Mouse (Mus musculus): ENCODE data around the gene Gstk1. TPM values are rescaled to one million over a fixed set of nuclear protein-coding genes. Genes with fewer than 3 reads are reported as not detected.

The Gstk1 gene
- polyA plus RNA-seq (2016; fragmentation: Nextera tagmentation; extraction: Ambion mirVana) = 14.3 and 17.3 TPM in 2 replicates

DNA sequence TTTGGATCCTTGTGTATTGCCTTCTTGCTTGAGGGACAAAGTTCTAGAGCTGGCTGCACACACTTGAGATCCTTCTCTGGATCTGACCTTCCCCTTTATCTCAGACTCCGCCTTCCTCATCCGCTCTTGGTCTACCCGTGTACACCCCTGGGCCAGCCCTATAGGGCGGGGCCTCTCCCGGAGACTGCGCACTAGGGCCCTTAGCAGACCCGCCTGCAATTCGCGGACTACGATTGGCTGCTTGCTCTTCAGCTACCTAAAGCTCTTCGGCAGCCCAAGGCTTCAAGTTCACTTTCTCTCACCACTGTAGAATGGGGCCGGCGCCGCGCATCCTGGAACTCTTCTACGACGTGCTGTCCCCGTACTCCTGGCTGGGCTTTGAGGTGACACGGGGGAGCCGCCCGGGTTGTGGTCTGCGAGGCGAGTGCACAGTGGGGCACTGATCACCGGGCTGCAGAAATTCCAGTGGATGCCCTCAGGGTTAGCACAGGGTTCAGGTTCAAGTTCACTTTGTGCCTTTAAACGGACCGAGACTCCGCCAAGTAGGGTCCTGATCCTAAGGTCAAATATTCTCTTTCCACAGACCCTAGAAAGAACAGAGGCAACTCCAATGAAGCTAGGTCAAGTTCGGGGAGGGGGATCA, at the start of gene Gstk1:
TSS of gene Gstk1 (plus strand) at position 225 of the 643 bp plus-strand sequence.
- Histone ChIP-seq H3K4me1 (peaks cover 12% of the 10 kb centered on the region), H3K27me3 (ENCODE audit: low read depth, poor library complexity, severe bottlenecking) (peaks cover 21% of the 10 kb centered on the region), H3K36me3 (no peaks in the 10 kb centered on the region), H3K27ac (replicated peaks) (peak within 1 kb of the TSS; percentile 73), H3K4me3 (peak within 1 kb of the TSS; percentile 64), H3K9me3 (replicated peaks) (no peaks in the 10 kb centered on the region)
- 4% methylated on average over 28 of the region's 28 CpGs for WGBS
- DNase-seq (ENCODE audit: low spot score) = peak; percentile 82

DNA sequence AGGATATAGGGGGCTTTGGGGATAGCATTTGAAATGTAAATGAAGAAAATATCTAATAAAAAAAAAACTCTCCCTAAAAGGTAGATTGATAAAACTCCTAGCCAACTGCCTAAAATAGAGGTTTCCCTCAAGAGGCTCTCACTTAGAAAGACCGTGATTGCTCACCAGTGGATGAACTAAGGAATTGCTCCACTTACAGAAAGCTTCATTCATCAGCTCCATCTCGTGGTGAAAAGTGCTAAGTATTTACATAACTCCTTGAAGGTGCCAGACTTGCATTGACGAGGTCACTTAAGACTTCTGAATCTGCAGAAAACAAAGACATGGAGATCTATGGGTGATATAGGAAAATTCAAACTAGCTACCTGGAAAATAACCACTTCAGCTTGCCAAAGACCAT, 48.0 kb upstream of the Gstk1 start:
- Histone ChIP-seq H3K27me3 (ENCODE audit: low read depth, poor library complexity, severe bottlenecking) (no peaks in the 10 kb centered on the region), H3K4me1 (no peaks in the 10 kb centered on the region), H3K27ac (replicated peaks) (no peak overlapping the region), H3K4me3 (no peak overlapping the region), H3K9me3 (replicated peaks) (no peaks in the 10 kb centered on the region), H3K36me3 (no peaks in the 10 kb centered on the region)
- no peak for DNase-seq (ENCODE audit: low spot score)
- WGBS = 48% methylated on average over 3 of the region's 3 CpGs

DNA sequence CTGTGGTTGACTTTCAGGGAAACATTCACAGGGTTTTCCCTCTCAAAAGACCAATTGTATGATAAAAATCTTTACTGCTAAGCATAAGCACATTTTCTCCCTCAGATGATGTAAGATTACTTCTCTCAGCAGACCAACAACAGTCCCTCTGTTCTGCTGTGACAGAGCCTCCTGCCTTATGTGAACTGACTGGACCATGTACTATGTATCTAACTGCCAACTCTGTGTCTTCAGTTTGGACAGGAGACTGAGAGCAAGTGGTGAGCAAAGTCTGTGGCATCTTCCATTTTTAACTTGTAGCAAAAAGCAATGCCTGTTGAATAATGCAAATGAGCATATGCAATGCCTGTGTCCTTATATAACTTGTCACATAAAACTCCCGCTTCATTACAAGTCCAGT, 46.2 kb upstream of the Gstk1 start:
- no peaks in the 10 kb centered on the region for H3K4me1 ChIP-seq
- 93% methylated on average over 1 of the region's 1 CpGs for WGBS
- H3K27ac ChIP-seq (replicated peaks) = no peak overlapping the region
- no peaks in the 10 kb centered on the region for H3K9me3 ChIP-seq (replicated peaks)
- no peaks in the 10 kb centered on the region for H3K27me3 ChIP-seq (ENCODE audit: low read depth, poor library complexity, severe bottlenecking)
- DNase-seq (ENCODE audit: low spot score) = no peak
- no peaks in the 10 kb centered on the region for H3K36me3 ChIP-seq
- H3K4me3 ChIP-seq = no peak overlapping the region

DNA sequence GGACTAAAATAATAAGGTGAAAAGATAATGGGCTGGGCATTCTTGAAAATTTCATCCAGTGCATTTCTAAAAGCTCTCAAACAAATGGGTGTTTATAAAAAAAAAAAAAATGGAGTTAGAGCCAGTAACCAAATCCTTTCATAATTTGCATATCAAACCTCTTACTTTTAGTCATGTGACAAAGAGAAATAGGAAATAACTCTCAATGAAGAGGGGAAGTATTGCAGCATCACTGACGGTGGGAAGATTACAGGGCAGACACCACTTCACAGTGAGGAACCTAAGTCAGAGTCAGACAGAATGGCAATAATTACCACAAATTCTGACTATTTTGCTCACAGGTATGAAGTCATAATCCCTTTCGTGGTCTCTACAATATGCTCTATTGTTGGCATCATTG, 30.7 kb upstream of the Gstk1 start, which contains the start of gene Tas2r144:
TSS of gene Tas2r144 (plus strand) at position 301 of the 400 bp plus-strand sequence.
- DNase-seq (ENCODE audit: low spot score) = no peak
- 83% methylated on average over 2 of the region's 2 CpGs for WGBS
- no peak within 1 kb of the TSS for H3K27ac ChIP-seq (replicated peaks)

DNA sequence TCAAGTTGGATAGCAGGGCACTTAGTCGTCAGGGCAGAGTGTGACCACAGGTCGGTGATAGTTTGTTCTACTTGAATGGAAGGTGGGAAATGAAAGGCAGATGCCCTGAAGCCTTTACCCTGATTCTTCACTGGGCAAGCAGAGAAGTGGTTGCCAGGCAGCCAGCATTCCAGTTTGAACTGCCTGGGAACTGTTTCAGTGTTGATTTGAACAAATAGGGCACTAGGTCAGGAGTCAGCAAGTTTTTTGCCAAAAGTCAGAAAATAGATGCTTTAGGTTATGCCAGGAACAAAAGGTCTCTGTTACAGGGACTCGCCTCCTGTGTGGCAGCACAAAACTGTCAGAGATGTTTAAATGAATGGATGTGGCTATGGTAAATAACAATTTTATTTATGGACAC, 23.4 kb upstream of the Gstk1 start:
- H3K36me3 ChIP-seq = no peaks in the 10 kb centered on the region
- H3K4me3 ChIP-seq = no peak overlapping the region
- no peaks in the 10 kb centered on the region for H3K9me3 ChIP-seq (replicated peaks)
- 76% methylated on average over 3 of the region's 3 CpGs for WGBS
- no peak overlapping the region for H3K27ac ChIP-seq (replicated peaks)
- no peaks in the 10 kb centered on the region for H3K4me1 ChIP-seq
- H3K27me3 ChIP-seq (ENCODE audit: low read depth, poor library complexity, severe bottlenecking) = no peaks in the 10 kb centered on the region
- no peak for DNase-seq (ENCODE audit: low spot score)

More for the DNA sequence above, 30.7 kb upstream of the Gstk1 start, which contains the start of gene Tas2r144:
- no peaks in the 10 kb centered on the region for H3K9me3 ChIP-seq (replicated peaks)
- H3K36me3 ChIP-seq = no peaks in the 10 kb centered on the region
- H3K4me3 ChIP-seq = no peak within 1 kb of the TSS
- no peaks in the 10 kb centered on the region for H3K27me3 ChIP-seq (ENCODE audit: low read depth, poor library complexity, severe bottlenecking)
- no peaks in the 10 kb centered on the region for H3K4me1 ChIP-seq

DNA sequence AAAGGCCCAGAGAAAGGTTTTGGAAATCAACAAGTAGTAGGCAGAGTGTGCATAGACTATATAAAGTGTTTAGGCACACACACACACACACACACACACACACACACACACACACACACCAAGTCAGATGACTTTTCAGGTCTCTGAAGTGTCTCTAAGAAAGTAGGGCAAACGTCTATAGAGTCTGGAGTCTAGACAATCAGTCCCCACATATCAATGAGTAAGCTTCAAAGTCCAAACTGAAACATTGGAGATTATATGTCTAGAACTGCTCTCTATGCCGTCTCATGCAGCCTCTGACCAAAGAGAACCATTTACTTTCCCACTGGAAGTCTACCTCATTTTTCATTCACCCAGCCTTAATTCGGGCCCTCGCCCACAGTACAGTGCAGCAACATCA, 20.7 kb upstream of the Gstk1 start:
- Histone ChIP-seq H3K4me1 (no peaks in the 10 kb centered on the region), H3K27me3 (ENCODE audit: low read depth, poor library complexity, severe bottlenecking) (no peaks in the 10 kb centered on the region), H3K4me3 (no peak overlapping the region), H3K36me3 (no peaks in the 10 kb centered on the region), H3K9me3 (replicated peaks) (no peaks in the 10 kb centered on the region), H3K27ac (replicated peaks) (no peak overlapping the region)
- WGBS = 73% methylated on average over 4 of the region's 4 CpGs
- no peak for DNase-seq (ENCODE audit: low spot score)

DNA sequence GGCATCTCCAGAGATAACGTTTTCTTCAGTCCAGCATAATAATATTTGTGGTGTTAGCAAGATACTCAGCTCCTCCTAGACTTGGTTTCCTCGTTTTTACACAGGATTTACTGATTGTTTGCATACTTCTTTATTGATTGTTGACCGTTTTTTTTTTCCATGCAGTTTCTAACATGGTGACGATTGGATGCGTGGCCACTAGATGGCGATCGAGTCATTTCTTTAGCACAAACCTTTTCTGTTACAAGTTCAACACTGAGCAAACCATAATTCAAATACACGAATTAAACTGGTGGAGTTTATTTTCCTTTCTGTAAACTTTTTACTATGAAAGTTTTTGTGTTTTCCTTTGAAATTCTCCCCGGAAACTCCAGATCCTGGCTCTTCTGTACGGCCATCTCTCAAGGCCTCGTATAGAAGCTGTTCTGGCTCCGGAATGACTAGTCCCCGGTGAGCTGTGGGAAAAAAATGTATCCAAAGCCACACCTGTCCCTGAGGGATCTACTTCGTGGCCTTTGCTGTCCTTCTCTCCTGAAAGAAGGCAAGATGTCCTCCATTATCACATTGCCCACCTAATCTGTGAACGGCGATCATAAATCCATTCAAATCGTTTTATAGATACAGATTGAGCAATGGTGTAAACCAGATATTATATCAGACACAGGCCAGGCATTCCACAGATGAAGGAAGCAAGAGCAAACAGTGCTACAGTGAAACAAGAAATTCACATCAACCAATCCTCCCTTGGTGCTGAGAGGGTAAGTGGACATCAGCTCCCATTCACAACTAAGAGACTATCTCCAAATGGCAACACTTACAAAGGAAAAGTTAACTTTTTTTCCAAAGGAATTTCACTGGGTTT, 18.3 kb upstream of the Gstk1 start:
- DNase-seq (ENCODE audit: low spot score) = peak; percentile 59
- no peaks in the 10 kb centered on the region for H3K27me3 ChIP-seq (ENCODE audit: low read depth, poor library complexity, severe bottlenecking)
- 38% methylated on average over 17 of the region's 17 CpGs for WGBS
- no peaks in the 10 kb centered on the region for H3K9me3 ChIP-seq (replicated peaks)
- no peak overlapping the region for H3K27ac ChIP-seq (replicated peaks)
- H3K4me1 ChIP-seq = no peaks in the 10 kb centered on the region
- H3K4me3 ChIP-seq = no peak overlapping the region
- no peaks in the 10 kb centered on the region for H3K36me3 ChIP-seq

DNA sequence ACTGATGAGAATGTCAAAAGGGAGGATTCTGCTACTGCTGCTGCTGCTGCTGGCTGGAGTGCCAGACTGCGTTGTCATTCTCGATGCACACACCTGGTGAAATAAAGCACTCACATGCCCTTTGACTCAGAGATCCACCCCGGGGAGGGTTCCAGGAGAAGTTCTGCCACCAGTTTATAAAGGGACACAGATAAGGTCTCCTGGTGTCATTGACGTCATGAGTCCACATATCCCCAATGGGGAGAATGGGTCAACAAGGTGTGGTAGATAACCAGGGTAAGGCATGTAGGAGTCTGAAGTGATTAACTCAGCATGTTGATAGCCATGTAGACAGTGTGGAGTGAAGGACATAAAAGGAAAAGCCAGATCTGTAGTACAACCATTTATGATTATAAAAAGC, 16.1 kb upstream of the Gstk1 start:
- Histone ChIP-seq H3K9me3 (replicated peaks) (no peaks in the 10 kb centered on the region), H3K27me3 (ENCODE audit: low read depth, poor library complexity, severe bottlenecking) (no peaks in the 10 kb centered on the region), H3K27ac (replicated peaks) (no peak overlapping the region), H3K36me3 (no peaks in the 10 kb centered on the region), H3K4me3 (no peak overlapping the region), H3K4me1 (no peaks in the 10 kb centered on the region)
- WGBS = 81% methylated on average over 4 of the region's 4 CpGs
- no peak for DNase-seq (ENCODE audit: low spot score)

DNA sequence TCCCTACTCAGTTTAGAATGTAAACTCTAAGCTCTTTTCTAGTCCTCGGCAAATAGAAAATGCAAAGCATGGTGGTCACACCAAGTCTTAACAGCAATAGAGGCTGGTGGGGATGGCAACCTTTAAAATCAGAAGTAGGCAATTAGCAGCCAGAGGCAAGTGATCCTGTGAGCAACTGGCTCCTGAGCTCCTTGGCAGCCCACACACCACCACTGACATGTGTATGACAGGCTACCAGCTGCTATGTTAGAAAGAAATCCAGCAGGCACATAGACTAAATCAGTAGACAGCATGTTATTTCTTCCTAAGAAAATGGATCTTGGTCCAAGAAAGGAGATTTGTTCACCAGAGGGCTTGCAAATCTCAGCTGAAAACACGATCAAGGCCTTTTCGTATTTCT, 14.5 kb upstream of the Gstk1 start:
- Histone ChIP-seq H3K9me3 (replicated peaks) (no peaks in the 10 kb centered on the region), H3K4me3 (no peak overlapping the region), H3K27me3 (ENCODE audit: low read depth, poor library complexity, severe bottlenecking) (no peaks in the 10 kb centered on the region), H3K4me1 (no peaks in the 10 kb centered on the region), H3K27ac (replicated peaks) (no peak overlapping the region), H3K36me3 (no peaks in the 10 kb centered on the region)
- 94% methylated on average over 3 of the region's 3 CpGs for WGBS
- no peak for DNase-seq (ENCODE audit: low spot score)

DNA sequence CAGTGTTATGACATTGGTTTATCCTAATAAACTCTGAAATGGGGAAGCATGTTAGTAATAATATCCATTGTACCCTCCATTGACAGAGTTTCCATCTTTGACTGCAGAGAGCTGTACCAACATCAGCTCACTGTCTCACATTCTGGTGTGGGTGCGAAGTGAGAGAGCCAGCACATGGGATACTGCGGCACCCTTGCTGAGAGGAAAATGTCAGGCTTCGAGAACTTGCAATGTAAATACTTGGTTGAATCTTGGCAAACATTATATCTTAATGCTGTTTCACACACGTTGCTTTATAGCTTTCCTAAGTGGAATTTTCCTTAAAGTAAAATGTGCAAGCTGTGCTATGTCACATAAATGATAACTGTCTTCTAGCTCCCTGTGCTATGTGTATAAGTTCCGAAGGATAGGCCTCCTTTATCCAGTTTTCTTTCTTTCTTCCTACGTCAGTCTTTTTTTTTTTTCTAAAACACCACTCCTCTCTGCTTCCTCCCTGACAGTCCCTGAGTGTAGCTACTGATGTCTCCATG, 8.4 kb upstream of the Gstk1 start:
- H3K9me3 ChIP-seq (replicated peaks) = no peaks in the 10 kb centered on the region
- no peak overlapping the region for H3K27ac ChIP-seq (replicated peaks)
- H3K36me3 ChIP-seq = no peaks in the 10 kb centered on the region
- no peaks in the 10 kb centered on the region for H3K4me1 ChIP-seq
- no peak overlapping the region for H3K4me3 ChIP-seq
- H3K27me3 ChIP-seq (ENCODE audit: low read depth, poor library complexity, severe bottlenecking) = no peaks in the 10 kb centered on the region
- no peak for DNase-seq (ENCODE audit: low spot score)
- 74% methylated on average over 6 of the region's 6 CpGs for WGBS

DNA sequence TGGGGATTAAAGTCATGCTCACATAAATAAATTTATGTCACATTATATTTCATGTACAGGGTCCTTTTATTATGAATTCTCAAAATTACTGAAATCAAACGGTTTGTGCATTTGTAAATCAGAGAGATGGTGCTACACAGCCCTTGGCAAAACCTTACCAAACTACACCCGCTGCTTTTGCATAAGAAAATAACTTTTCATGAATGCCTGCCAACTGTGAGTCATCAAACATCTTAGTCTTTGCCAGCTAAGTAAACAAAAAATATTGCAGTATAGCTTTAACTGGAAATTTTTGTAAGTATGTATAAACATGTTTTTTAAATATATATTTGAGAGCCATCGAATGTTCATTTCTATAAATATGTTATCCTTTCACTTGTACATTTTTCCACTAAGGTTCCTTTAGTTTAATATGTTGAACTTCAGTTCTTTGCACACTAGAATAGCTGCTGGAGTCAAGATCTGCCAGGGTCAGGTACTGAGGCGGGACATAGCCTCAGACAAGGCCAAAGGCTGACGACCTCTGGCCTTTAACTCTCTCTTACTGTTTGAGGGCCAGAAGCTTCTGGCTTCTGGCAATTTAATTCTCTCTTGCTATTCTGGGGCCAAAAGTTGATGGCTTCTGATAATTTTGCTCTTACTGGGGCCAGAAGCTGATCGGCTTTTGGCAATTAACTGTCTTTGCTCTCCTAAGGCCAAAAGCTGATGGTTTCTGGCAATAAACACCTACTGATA, 4.3 kb upstream of the Gstk1 start:
- Histone ChIP-seq H3K9me3 (replicated peaks) (no peaks in the 10 kb centered on the region), H3K27me3 (ENCODE audit: low read depth, poor library complexity, severe bottlenecking) (peaks cover 11% of the 10 kb centered on the region), H3K4me1 (peaks cover 9% of the 10 kb centered on the region), H3K27ac (replicated peaks) (no peak overlapping the region), H3K4me3 (no peak overlapping the region), H3K36me3 (no peaks in the 10 kb centered on the region)
- no peak for DNase-seq (ENCODE audit: low spot score)
- 82% methylated on average over 6 of the region's 6 CpGs for WGBS

DNA sequence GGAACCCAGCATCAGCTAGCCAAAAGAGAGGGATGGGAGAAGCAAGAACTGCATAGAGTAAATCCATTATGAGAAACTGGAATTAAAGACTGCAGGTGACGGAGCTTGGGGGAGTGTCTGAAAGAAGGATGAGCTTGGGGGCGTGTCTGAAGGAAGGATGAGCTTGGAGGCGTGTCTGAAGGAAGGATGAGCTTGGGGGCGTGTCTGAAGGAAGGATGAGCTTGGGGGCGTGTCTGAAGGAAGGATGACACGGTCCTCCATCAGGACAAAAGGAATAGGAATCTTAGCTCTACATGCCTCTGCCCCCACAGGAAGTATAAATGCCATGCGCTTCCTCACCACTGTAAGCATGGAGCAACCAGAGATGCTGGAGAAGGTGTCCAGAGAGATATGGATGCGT, 1.4 kb downstream of the Gstk1 start:
- Histone ChIP-seq H3K27me3 (ENCODE audit: low read depth, poor library complexity, severe bottlenecking) (peaks cover 21% of the 10 kb centered on the region), H3K9me3 (replicated peaks) (no peaks in the 10 kb centered on the region), H3K27ac (replicated peaks) (no peak overlapping the region), H3K4me1 (peaks cover 12% of the 10 kb centered on the region), H3K4me3 (peak overlapping the region; percentile 20), H3K36me3 (no peaks in the 10 kb centered on the region)
- 5% methylated on average over 8 of the region's 8 CpGs for WGBS
- DNase-seq (ENCODE audit: low spot score) = no peak

Measured in midbrain, embryonic 10.5 days (tissue).